Mouse (Mus musculus) liver, embryonic 11.5 days (tissue): Measurements from ENCODE around the gene Vmn1r235. TPM values are rescaled to one million over a fixed set of nuclear protein-coding genes. Genes with fewer than 3 reads are reported as not detected.

ENCODE experiments used
- microRNA-seq: library from miRNA; unstranded; fragments of <30 nt; microRNA quantifications from one replicate; pipeline ENCODE4, GENCODE M21; 2017; ENCODE audit warnings: borderline number of aligned reads
- polyA plus RNA-seq: library from polyadenylated mRNA; unstranded; fragments of >200 nt; fragmentation: Nextera tagmentation; extraction: Ambion mirVana; gene quantifications from 2 replicates; pipeline ENCODE4 v1.2.1, GENCODE M21; 2014

The Vmn1r235 gene
- polyA plus RNA-seq, 1 experiment from 2014 or later = not detected

Small RNA genes lying within 50 kb of the gene (microRNA-seq; reads per million reads assigned to microRNA genes)
- not detected for gene Gm26384

Other genes starting within 250 kb of the Vmn1r235 start
- 9.7 and 12.3 TPM in 2 replicates for gene Zfp160, start 247.5 kb upstream of the Vmn1r235 start, polyA plus RNA-seq
- gene Vmn1r234, start 30.3 kb upstream of the Vmn1r235 start, polyA plus RNA-seq = not detected in 2 replicates
- not detected in 2 replicates for gene Vmn1r236, start 26.5 kb downstream of the Vmn1r235 start, polyA plus RNA-seq
- not detected in 2 replicates for gene Vmn1r237, start 55.5 kb downstream of the Vmn1r235 start, polyA plus RNA-seq
- gene Zfp677, start 127.3 kb downstream of the Vmn1r235 start, polyA plus RNA-seq = 1.7 and 2.1 TPM in 2 replicates
- gene Zfp54, start 166.8 kb downstream of the Vmn1r235 start, polyA plus RNA-seq = 3.9 and 4.9 TPM in 2 replicates
- 13.0 and 13.5 TPM in 2 replicates for gene Zfp51, start 194.0 kb downstream of the Vmn1r235 start, polyA plus RNA-seq
- gene Zfp53, start 232.6 kb downstream of the Vmn1r235 start, polyA plus RNA-seq = 7.5 and 7.8 TPM in 2 replicates